Mouse (Mus musculus) forebrain, embryonic 14.5 days (tissue): ENCODE results near the gene Olfr1320. TPM values are rescaled to one million over a fixed set of nuclear protein-coding genes. Genes with fewer than 3 reads are reported as not detected.
"Not testable (repeated sequence)": the region's sequence is repeated elsewhere in the genome, so short reads cannot be mapped to it uniquely, and the experiment has no call there.

Experiments used
- ATAC-seq: fragments of 200-750 bp; cut with Nextera tagmentation; 2 replicates; pipeline ENCODE4 v1.8.0; 2017; ENCODE audit warnings: mild to moderate bottlenecking, moderate library complexity
- DNase-seq: peaks from one replicate; pipeline ENCODE4 v3.0.0-alpha.2; 2015; ENCODE audit warnings: low spot score
- H3K27ac ChIP-seq: fragments of 300-500 bp; sonication (generic); 2 replicates; pipeline ENCODE4 v1.5.1; 2014; ENCODE audit warnings: low read depth, mild to moderate bottlenecking, control low read depth, low read length, moderate library complexity
- H3K27me3 ChIP-seq: fragments of 300-500 bp; sonication (generic); replicated peaks from 2 replicates; pipeline ENCODE4 v1.6.1; 2014; ENCODE audit warnings: low read length, control low read depth, mixed read lengths; ENCODE audit not compliant: control insufficient read depth, insufficient read depth
- H3K36me3 ChIP-seq: fragments of 300-500 bp; sonication (generic); 2 replicates; pipeline ENCODE4 v1.6.1; 2014; ENCODE audit warnings: low read length, control low read depth; ENCODE audit not compliant: control insufficient read depth, insufficient read depth
- H3K4me1 ChIP-seq: fragments of 300-500 bp; sonication (generic); 2 replicates; pipeline ENCODE4 v1.6.1; 2014; ENCODE audit warnings: antibody characterized with exemption, low read length, control low read depth; ENCODE audit not compliant: control insufficient read depth, insufficient read depth
- H3K4me2 ChIP-seq: fragments of 300-500 bp; sonication (generic); 2 replicates; pipeline ENCODE4 v1.6.1; 2014; ENCODE audit warnings: mild to moderate bottlenecking, control low read depth, low read length
- H3K4me3 ChIP-seq: fragments of 300-500 bp; sonication (generic); 2 replicates; pipeline ENCODE4 v1.5.1; 2014; ENCODE audit warnings: low read depth, low read length, control low read depth
- H3K9ac ChIP-seq: fragments of 300-500 bp; sonication (generic); 2 replicates; pipeline ENCODE4 v1.6.1; 2014; ENCODE audit warnings: mild to moderate bottlenecking, low read length, control low read depth, moderate library complexity
- H3K9me3 ChIP-seq: fragments of 300-500 bp; sonication (generic); replicated peaks from 2 replicates; pipeline ENCODE4 v1.6.1; 2016; ENCODE audit warnings: low read length, control low read depth, mixed read lengths; ENCODE audit not compliant: control insufficient read depth
- WGBS: fragments of 180-500 bp; shearing (Covaris S2); extraction: QIAGEN DNeasy Blood & Tissue Kit; methylation state at CpG from one replicate; pipeline ENCODE4 v1.1.7; 2014; 5-methylcytosine and 5-hydroxymethylcytosine counted together
- polyA plus RNA-seq: library from polyadenylated mRNA; unstranded; fragments of >200 nt; fragmentation: Nextera tagmentation; extraction: Ambion mirVana; gene quantifications from 2 replicates; pipeline ENCODE4 v1.2.1, GENCODE M21; 2014

The Olfr1320 gene
- not detected in 2 replicates for polyA plus RNA-seq

GRCm38 (mm10) chrX:49672033-49672432, at the start of gene Olfr1320:
Gene Olfr1320 (plus strand): TSS chrX:49672333.
- 86% methylated on average over 1 of the region's 1 CpGs for WGBS
- DNase-seq = no peak

GRCm38 (mm10) chrX:49627566-49627965, 44.6 kb upstream of the Olfr1320 start:
- DNase-seq = peak; percentile 3
- Histone ChIP-seq H3K27ac (no peak overlapping the region), H3K4me3 (no peak overlapping the region), H3K27me3 (no peaks in the 10 kb centered on the region), H3K4me1 (no peaks in the 10 kb centered on the region), H3K36me3 (no peaks in the 10 kb centered on the region), H3K4me2 (no peak overlapping the region), H3K9me3 (no peaks in the 10 kb centered on the region), H3K9ac (no peak overlapping the region)
- no peak for ATAC-seq

More at GRCm38 (mm10) chrX:49672033-49672432, at the start of gene Olfr1320:
- H3K27me3 ChIP-seq = no peaks in the 10 kb centered on the region
- no peaks in the 10 kb centered on the region for H3K36me3 ChIP-seq
- no peaks in the 10 kb centered on the region for H3K9me3 ChIP-seq
- ATAC-seq = no peak
- no peaks in the 10 kb centered on the region for H3K4me1 ChIP-seq
- no peak within 1 kb of the TSS for H3K27ac ChIP-seq
- H3K4me3 ChIP-seq = no peak within 1 kb of the TSS
- H3K4me2 ChIP-seq = no peak within 1 kb of the TSS
- no peak within 1 kb of the TSS for H3K9ac ChIP-seq

- no peaks in the 10 kb centered on the region for H3K4me1 ChIP-seq
- no peak overlapping the region for H3K27ac ChIP-seq
- H3K9ac ChIP-seq = no peak overlapping the region
- H3K27me3 ChIP-seq = no peaks in the 10 kb centered on the region
- H3K4me3 ChIP-seq = no peak overlapping the region
- 89% methylated on average over 2 of the region's 2 CpGs for WGBS
- H3K9me3 ChIP-seq = no peaks in the 10 kb centered on the region
- DNase-seq (no peak), ATAC-seq (no peak)
- no peaks in the 10 kb centered on the region for H3K36me3 ChIP-seq
- H3K4me2 ChIP-seq = no peak overlapping the region
These were observed 40.9 kb upstream of the Olfr1320 start for GRCm38 (mm10) chrX:49631195-49631594.

GRCm38 (mm10) chrX:49660781-49661180, 11.4 kb upstream of the Olfr1320 start:
- not testable (repeated sequence) for DNase-seq, H3K4me2 ChIP-seq, H3K4me1 ChIP-seq, H3K4me3 ChIP-seq, H3K9me3 ChIP-seq, H3K27ac ChIP-seq, H3K27me3 ChIP-seq, H3K9ac ChIP-seq, H3K36me3 ChIP-seq, ATAC-seq
- 92% methylated on average over 29 of the region's 29 CpGs for WGBS

Other genes starting within 250 kb of the Olfr1320 start
- 1.7 and 1.8 TPM in 2 replicates for gene Arhgap36, start 208.4 kb upstream of the Olfr1320 start, polyA plus RNA-seq
- gene Olfr1321, start 62.7 kb downstream of the Olfr1320 start, polyA plus RNA-seq = not detected in 2 replicates
- 5.4 and 5.9 TPM in 2 replicates for gene Igsf1, start 125.4 kb downstream of the Olfr1320 start, polyA plus RNA-seq
- gene Olfr1322, start 219.2 kb downstream of the Olfr1320 start, polyA plus RNA-seq = not detected in 2 replicates